Comparison of ENCODE assay signal across 21 mouse cellular contexts in genomic region chr19:47885191-47885743, GRCm38 (mm10). TPM values are rescaled to one million over a fixed set of nuclear protein-coding genes. Genes with fewer than 3 reads are reported as not detected.
DNase-seq lines count a peak whose midpoint lies in the region; ATAC-seq and TF ChIP-seq lines count a peak whose summit lies in the region.
"Had no signal": no experiment of that assay in that cellular context is flagged by ENCODE, and none has a peak within 500 bp of the region (broad histone marks: within the 10 kb centered on the region; RNA-seq: fewer than 3 reads in every experiment).

No protein-coding gene starts in this region.

- H3K27me3 ChIP-seq in kidney, adult 2 months (replicated peaks; ENCODE audit: control insufficient read depth, insufficient read depth, low read length): no peaks in the 10 kb centered on the region
- H3K27me3 ChIP-seq in heart, embryonic 14.5 days (ENCODE audit: control insufficient read depth, insufficient read depth, low read length): no peaks in the 10 kb centered on the region
- H3K27me3 ChIP-seq in lung, postnatal 0 days (replicated peaks; ENCODE audit: insufficient read depth, low read length): no peaks in the 10 kb centered on the region
- H3K27me3 ChIP-seq in intestine, embryonic 15.5 days (replicated peaks): no peaks in the 10 kb centered on the region
- H3K27me3 ChIP-seq: neural tube, embryonic 13.5 days; Patski had no signal

- no peaks in the 10 kb centered on the region for H3K36me3 ChIP-seq in kidney, adult 2 months (ENCODE audit: control insufficient read depth, insufficient read depth, low read length)
- H3K36me3 ChIP-seq in heart, embryonic 14.5 days (ENCODE audit: control insufficient read depth, insufficient read depth, low read length): no peaks in the 10 kb centered on the region
- no peaks in the 10 kb centered on the region for H3K36me3 ChIP-seq in lung, postnatal 0 days (ENCODE audit: insufficient read depth, low read length)
- H3K36me3 ChIP-seq in intestine, embryonic 15.5 days: no peaks in the 10 kb centered on the region
- H3K36me3 ChIP-seq: hindbrain, embryonic 10.5 days; liver, embryonic 15.5 days; neural tube, embryonic 13.5 days had no signal

- peaks cover 8% of the 10 kb centered on the region for H3K4me1 ChIP-seq in kidney, adult 2 months (ENCODE audit: control insufficient read depth, insufficient read depth, low read length)
- H3K4me1 ChIP-seq in heart, embryonic 14.5 days (ENCODE audit: control insufficient read depth in 2 of 2, insufficient read depth in 2 of 2, low read length in 2 of 2): peaks cover 29% of the 10 kb centered on the region in 2 experiments
- H3K4me1 ChIP-seq in lung, postnatal 0 days (ENCODE audit: insufficient read depth, low read depth, low read length): peaks cover 8% of the 10 kb centered on the region; the same call in 1 of the 2 replicates
- H3K4me1 ChIP-seq in intestine, embryonic 15.5 days (replicated peaks): peaks cover 9% of the 10 kb centered on the region; the same call in 1 of the 2 replicates
- H3K4me1 ChIP-seq: liver, embryonic 15.5 days had no signal

- no peak for DNase-seq in kidney, adult 2 months
- DNase-seq in kidney, postnatal 36 days: no peak
- peak; percentile 45 for DNase-seq in MN1 (ENCODE audit: low spot score)
- DNase-seq in lung, postnatal 0 days (ENCODE audit: low spot score): peak; percentile 61
- DNase-seq in gastrocnemius, postnatal 14 days: no peak
- DNase-seq: cerebellum, postnatal 25 days; forebrain, postnatal 0 days; thymus, postnatal 14 days had no signal

- H3K9ac ChIP-seq in heart, embryonic 14.5 days (ENCODE audit: low read length): peak overlapping the region; percentile 2; the same call in 1 of the 2 replicates
- no peak overlapping the region for H3K9ac ChIP-seq in lung, postnatal 0 days (replicated peaks; ENCODE audit: low read depth)
- H3K9ac ChIP-seq in intestine, embryonic 15.5 days: no peak overlapping the region
- H3K9ac ChIP-seq: forebrain, postnatal 0 days; liver, embryonic 15.5 days; neural tube, embryonic 13.5 days had no signal

- peak; percentile 65 for ATAC-seq in heart, embryonic 14.5 days (ENCODE audit: insufficient number of reproducible peaks, insufficient read depth, low FRiP score, low read depth)
- ATAC-seq in lung, postnatal 0 days: peak; percentile 58
- ATAC-seq in activated CD4-positive, CD25-positive, alpha-beta regulatory T cell, adult 4 months: no peak
- ATAC-seq in intestine, embryonic 15.5 days: no peak
- ATAC-seq: forebrain, postnatal 0 days; inflammation-experienced regulatory T-cells, adult 6 months; Patski had no signal

- TF ChIP-seq EP300 in lung, postnatal 0 days (IDR thresholded peaks at IDR 0.05): peak; percentile 56

- H3K27ac ChIP-seq in kidney, adult 2 months (ENCODE audit: insufficient read depth, low read depth, low read length): peak overlapping the region; percentile 15; the same call in 1 of the 2 replicates
- peak overlapping the region; percentile 34 to 70 for H3K27ac ChIP-seq in heart, embryonic 14.5 days (replicated peaks in 1 of 2; ENCODE audit: control insufficient read depth in 1 of 2, insufficient read depth in 1 of 2, low read depth in 2 of 2, low read length in 2 of 2)
- H3K27ac ChIP-seq in lung, postnatal 0 days (ENCODE audit: low read length): peak overlapping the region; percentile 39; the same call in 1 of the 2 replicates
- H3K27ac ChIP-seq in intestine, embryonic 15.5 days: no peak overlapping the region
- H3K27ac ChIP-seq: hindbrain, embryonic 10.5 days; liver, embryonic 15.5 days; neural tube, embryonic 13.5 days had no signal

- peak overlapping the region; percentile 11; the same call in 1 of the 2 replicates for H3K4me2 ChIP-seq in heart, embryonic 14.5 days (ENCODE audit: low read length)
- H3K4me2 ChIP-seq in lung, postnatal 0 days (replicated peaks; ENCODE audit: low read depth, low read length): no peak overlapping the region
- H3K4me2 ChIP-seq in intestine, embryonic 15.5 days (replicated peaks): no peak overlapping the region
- H3K4me2 ChIP-seq: liver, embryonic 15.5 days; neural tube, embryonic 13.5 days had no signal

- no peak for TF ChIP-seq CTCF in kidney, adult 2 months (conservative IDR thresholded peaks at IDR 0.05; ENCODE audit: insufficient read depth, insufficient read length, low read depth, low read length)
- no peak for TF ChIP-seq CTCF in lung, postnatal 0 days (IDR thresholded peaks at IDR 0.05)

- no peaks in the 10 kb centered on the region for H3K9me3 ChIP-seq in heart, embryonic 14.5 days (ENCODE audit: control insufficient read depth, low read length)
- H3K9me3 ChIP-seq in lung, postnatal 0 days (ENCODE audit: low read length): no peaks in the 10 kb centered on the region
- H3K9me3 ChIP-seq in intestine, embryonic 15.5 days: no peaks in the 10 kb centered on the region
- H3K9me3 ChIP-seq: hindbrain, embryonic 10.5 days; liver, embryonic 15.5 days; megakaryocyte, embryonic 14.5 days; neural tube, embryonic 13.5 days had no signal

- intact Hi-C loops in gastrocnemius, postnatal 14 days (cut with DNase I; ENCODE audit: low total_unique reads): no loop called here

- 51% methylated on average over 7 of the region's 7 CpGs for WGBS in kidney, adult 2 months
- WGBS in heart, embryonic 14.5 days: 21% methylated on average over 7 of the region's 7 CpGs
- WGBS in lung, postnatal 0 days: 38% methylated on average over 7 of the region's 7 CpGs
- 55% methylated on average over 7 of the region's 7 CpGs for WGBS in intestine, embryonic 15.5 days

- H3K4me3 ChIP-seq in kidney, adult 2 months (ENCODE audit: insufficient read depth, low read depth, low read length): no peak overlapping the region
- H3K4me3 ChIP-seq in heart, embryonic 14.5 days (ENCODE audit: control insufficient read depth in 1 of 2, insufficient read depth in 1 of 2, low read depth in 1 of 2, low read length in 2 of 2): no peak overlapping the region
- no peak overlapping the region for H3K4me3 ChIP-seq in lung, postnatal 0 days (ENCODE audit: low read depth, low read length)
- no peak overlapping the region for H3K4me3 ChIP-seq in intestine, embryonic 15.5 days (replicated peaks)
- H3K4me3 ChIP-seq: hindbrain, embryonic 10.5 days; liver, embryonic 15.5 days; megakaryocyte, embryonic 14.5 days; neural tube, embryonic 13.5 days had no signal

- no peak for TF ChIP-seq POLR2A in kidney, adult 2 months (IDR thresholded peaks at IDR 0.05; ENCODE audit: low read depth, low read length)

RNA-seq across cellular contexts. Expression of gene Gsto2, which starts 19.9 kb away (rescaled TPM):
- polyA plus RNA-seq in kidney, adult 2 months (2012; rRNA removed): 2.6 and 2.7 TPM in 2 replicates
- polyA plus RNA-seq in heart, embryonic 14.5 days (2014; fragmentation: Nextera tagmentation; extraction: Ambion mirVana): 1.5 and 2.3 TPM in 2 replicates
- 2.1 TPM in 2 replicates for polyA plus RNA-seq in lung, postnatal 0 days (2015; fragmentation: Nextera tagmentation; extraction: Ambion mirVana)
- under 1 TPM in 1 of 2 experiments, not detected in 1; 0.74 TPM for polyA plus RNA-seq in activated CD4-positive, CD25-positive, alpha-beta regulatory T cell, adult 4 months (2017; shearing (Covaris generic))
- total RNA-seq in gastrocnemius, postnatal 14 days (2021): under 1 TPM; 0.27 to 0.43 TPM
- polyA plus RNA-seq in intestine, embryonic 15.5 days (2015; fragmentation: Nextera tagmentation; extraction: Ambion mirVana): 0.68 and 0.97 TPM in 2 replicates
- polyA plus RNA-seq: small intestine, adult 2 months had no signal

RNA-seq across cellular contexts. Expression of gene Gsto1, which starts 30.5 kb away (rescaled TPM):
- 82.5 and 85.1 TPM in 2 replicates for polyA plus RNA-seq in kidney, adult 2 months (2012; rRNA removed)
- polyA plus RNA-seq in heart, embryonic 14.5 days (2014; fragmentation: Nextera tagmentation; extraction: Ambion mirVana): 88.0 and 92.7 TPM in 2 replicates
- polyA plus RNA-seq in lung, postnatal 0 days (2015; fragmentation: Nextera tagmentation; extraction: Ambion mirVana): 147 and 172 TPM in 2 replicates
- polyA plus RNA-seq in activated CD4-positive, CD25-positive, alpha-beta regulatory T cell, adult 4 months (2017; shearing (Covaris generic)): 10 to 100 TPM; 27.1 to 29.5 TPM
- total RNA-seq in gastrocnemius, postnatal 14 days (2021): 10 to 100 TPM; 33.7 to 35.1 TPM
- polyA plus RNA-seq in intestine, embryonic 15.5 days (2015; fragmentation: Nextera tagmentation; extraction: Ambion mirVana): 468 and 476 TPM in 2 replicates

RNA-seq across cellular contexts. Expression of gene Cfap43, which starts 33.8 kb away (rescaled TPM):
- 0.12 TPM in 1 of 2 replicates, not detected in the other for polyA plus RNA-seq in kidney, adult 2 months (2012; rRNA removed)
- polyA plus RNA-seq in heart, embryonic 14.5 days (2014; fragmentation: Nextera tagmentation; extraction: Ambion mirVana): 0.16 TPM in 2 replicates
- polyA plus RNA-seq in lung, postnatal 0 days (2015; fragmentation: Nextera tagmentation; extraction: Ambion mirVana): 4.9 and 6.3 TPM in 2 replicates
- under 1 TPM; 0.28 to 0.32 TPM for polyA plus RNA-seq in activated CD4-positive, CD25-positive, alpha-beta regulatory T cell, adult 4 months (2017; shearing (Covaris generic))
- not detected for total RNA-seq in gastrocnemius, postnatal 14 days (2021)
- polyA plus RNA-seq in intestine, embryonic 15.5 days (2015; fragmentation: Nextera tagmentation; extraction: Ambion mirVana): 0.11 and 0.28 TPM in 2 replicates
- total RNA-seq: gastrocnemius, adult 8-10 months had no signal
- polyA plus RNA-seq: embryonic facial prominence, embryonic 11.5 days; small intestine, adult 2 months had no signal

RNA-seq across cellular contexts. Expression of gene Itprip, which starts 33.8 kb away (rescaled TPM):
- polyA plus RNA-seq in kidney, adult 2 months (2012; rRNA removed): 6.4 and 8.0 TPM in 2 replicates
- polyA plus RNA-seq in heart, embryonic 14.5 days (2014; fragmentation: Nextera tagmentation; extraction: Ambion mirVana): 15.8 and 16.4 TPM in 2 replicates
- 15.6 and 15.9 TPM in 2 replicates for polyA plus RNA-seq in lung, postnatal 0 days (2015; fragmentation: Nextera tagmentation; extraction: Ambion mirVana)
- polyA plus RNA-seq in activated CD4-positive, CD25-positive, alpha-beta regulatory T cell, adult 4 months (2017; shearing (Covaris generic)): 10 to 100 TPM in 1 of 2 experiments, 1 to 10 TPM in 1; 6.2 to 11.9 TPM
- total RNA-seq in gastrocnemius, postnatal 14 days (2021): 1 to 10 TPM; 1.1 to 1.6 TPM
- polyA plus RNA-seq in intestine, embryonic 15.5 days (2015; fragmentation: Nextera tagmentation; extraction: Ambion mirVana): 9.8 and 10.7 TPM in 2 replicates

RNA-seq across cellular contexts. Expression of gene Cfap58, which starts 52.2 kb away (rescaled TPM):
- polyA plus RNA-seq in kidney, adult 2 months (2012; rRNA removed): 0.05 TPM in 1 of 2 replicates, not detected in the other
- polyA plus RNA-seq in heart, embryonic 14.5 days (2014; fragmentation: Nextera tagmentation; extraction: Ambion mirVana): 0.08 and 0.12 TPM in 2 replicates
- polyA plus RNA-seq in lung, postnatal 0 days (2015; fragmentation: Nextera tagmentation; extraction: Ambion mirVana): 2.0 and 2.6 TPM in 2 replicates
- polyA plus RNA-seq in activated CD4-positive, CD25-positive, alpha-beta regulatory T cell, adult 4 months (2017; shearing (Covaris generic)): under 1 TPM in 1 of 2 experiments, not detected in 1; 0.37 TPM
- total RNA-seq in gastrocnemius, postnatal 14 days (2021): not detected
- polyA plus RNA-seq in intestine, embryonic 15.5 days (2015; fragmentation: Nextera tagmentation; extraction: Ambion mirVana): not detected in 2 replicates
- total RNA-seq: gastrocnemius, adult 8-10 months had no signal
- polyA plus RNA-seq: embryonic facial prominence, embryonic 11.5 days; inflammation-experienced regulatory T-cells, adult 6 months; kidney, postnatal 0 days; liver, embryonic 15.5 days; Patski; small intestine, adult 2 months had no signal

Comparison
In these comparisons a context has a peak if more than half of its experiments do, and no peak if none do; other contexts are left out.
1. DNase-seq: peak in MN1 (single experiment) and lung, postnatal 0 days (single experiment); none in kidney, adult 2 months (single experiment), kidney, postnatal 36 days (0 of 2) and gastrocnemius, postnatal 14 days (single experiment).
2. ATAC-seq: peak in heart, embryonic 14.5 days (single experiment) and lung, postnatal 0 days (single experiment); none in activated CD4-positive, CD25-positive, alpha-beta regulatory T cell, adult 4 months (single experiment) and intestine, embryonic 15.5 days (single experiment).